Mouse (Mus musculus) kidney, embryonic 14.5 days (tissue): ENCODE results near the gene Cdk20. TPM values are rescaled to one million over a fixed set of nuclear protein-coding genes. Genes with fewer than 3 reads are reported as not detected.
"Not testable (repeated sequence)": the region's sequence is repeated elsewhere in the genome, so short reads cannot be mapped to it uniquely, and the experiment has no call there.

Experiments
- ATAC-seq: fragments of 200-750 bp; cut with Nextera tagmentation; 2 replicates; pipeline ENCODE4 v1.8.0; 2017; ENCODE audit warnings: moderate number of reproducible peaks, mild to moderate bottlenecking, moderate TSS enrichment, moderate library complexity; ENCODE audit not compliant: low FRiP score, low TSS enrichment
- H3K27ac ChIP-seq: fragments of 300-500 bp; sonication (generic); 2 replicates; pipeline ENCODE4 v1.5.1; 2014; ENCODE audit warnings: low read depth, mild to moderate bottlenecking, low read length, moderate library complexity, mixed read lengths
- H3K27me3 ChIP-seq: fragments of 300-500 bp; sonication (generic); 2 replicates; pipeline ENCODE4 v1.6.1; 2014; ENCODE audit warnings: mild to moderate bottlenecking, low read length; ENCODE audit not compliant: control insufficient read depth, insufficient read depth
- H3K36me3 ChIP-seq: fragments of 300-500 bp; sonication (generic); 2 replicates; pipeline ENCODE4 v1.6.1; 2014; ENCODE audit warnings: low read length, mixed read lengths; ENCODE audit not compliant: control insufficient read depth, insufficient read depth
- H3K4me1 ChIP-seq: fragments of 300-500 bp; sonication (generic); 2 replicates; pipeline ENCODE4 v1.6.1; 2014; ENCODE audit warnings: low read length, mixed read lengths; ENCODE audit not compliant: control insufficient read depth, insufficient read depth
- H3K4me2 ChIP-seq: fragments of 300-500 bp; sonication (generic); replicated peaks from 2 replicates; pipeline ENCODE4 v1.6.1; 2014; ENCODE audit warnings: low read depth, mild to moderate bottlenecking, low read length
- H3K4me3 ChIP-seq: fragments of 300-500 bp; sonication (generic); 2 replicates; pipeline ENCODE4 v1.5.1; 2014; ENCODE audit warnings: mild to moderate bottlenecking, low read length
- H3K9ac ChIP-seq: fragments of 300-500 bp; sonication (generic); 2 replicates; pipeline ENCODE4 v1.6.1; 2014; ENCODE audit warnings: low read depth, mild to moderate bottlenecking, low read length, moderate library complexity
- H3K9me3 ChIP-seq: fragments of 300-500 bp; sonication (generic); 2 replicates; pipeline ENCODE4 v1.6.1; 2016; ENCODE audit warnings: low read length; ENCODE audit not compliant: control insufficient read depth
- WGBS: fragments of 180-500 bp; shearing (Covaris S2); extraction: QIAGEN DNeasy Blood & Tissue Kit; methylation state at CpG from one replicate; pipeline ENCODE4 v1.1.7; 2014; 5-methylcytosine and 5-hydroxymethylcytosine counted together
- polyA plus RNA-seq: library from polyadenylated mRNA; unstranded; fragments of >200 nt; fragmentation: Nextera tagmentation; extraction: Ambion mirVana; gene quantifications from 2 replicates; pipeline ENCODE4 v1.2.1, GENCODE M21; 2014

Cdk20 gene
- polyA plus RNA-seq, 1 experiment from 2014 or later, result 10.5 TPM

DNA sequence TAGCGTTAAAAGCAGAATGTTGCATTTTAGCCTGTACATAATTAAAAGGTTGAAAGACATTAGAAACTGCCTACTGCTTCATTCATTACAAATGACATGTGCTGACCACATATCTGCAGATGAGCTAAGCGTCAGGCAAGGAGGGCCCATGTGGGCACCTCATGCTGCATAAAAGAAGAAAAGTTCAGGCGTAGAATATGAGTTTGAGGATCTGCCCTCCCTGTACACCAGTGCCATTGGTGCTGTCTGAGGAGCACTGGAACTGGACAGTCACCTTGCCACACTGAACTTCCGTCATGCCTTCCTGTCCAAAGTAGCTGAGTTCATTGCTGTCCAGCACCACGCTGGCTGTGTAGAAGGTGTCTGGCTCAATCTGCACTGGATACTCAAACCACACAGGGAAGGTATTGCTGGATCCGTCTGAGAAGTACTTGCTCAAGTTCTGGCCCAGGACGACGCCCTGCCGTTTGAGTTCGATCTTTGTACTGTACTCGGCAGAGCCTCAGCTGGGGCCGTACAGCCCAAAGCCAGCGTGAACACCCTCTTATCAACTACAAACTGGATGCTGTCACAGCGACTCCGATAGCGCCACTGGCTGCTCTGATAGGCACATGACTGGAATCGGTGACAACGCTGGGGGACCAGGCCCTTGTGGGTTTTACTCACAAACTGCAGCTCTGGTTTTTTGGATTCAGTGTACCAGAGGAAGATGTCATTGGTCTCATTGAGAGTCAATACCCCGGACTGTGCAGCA is 25.3 kb downstream of the Cdk20 start:
- not testable (repeated sequence) for H3K9ac ChIP-seq, H3K4me2 ChIP-seq, H3K36me3 ChIP-seq, H3K27ac ChIP-seq, ATAC-seq, H3K4me1 ChIP-seq, H3K27me3 ChIP-seq, H3K4me3 ChIP-seq, H3K9me3 ChIP-seq
- WGBS, result 93% methylated on average over 19 of the region's 19 CpGs

DNA sequence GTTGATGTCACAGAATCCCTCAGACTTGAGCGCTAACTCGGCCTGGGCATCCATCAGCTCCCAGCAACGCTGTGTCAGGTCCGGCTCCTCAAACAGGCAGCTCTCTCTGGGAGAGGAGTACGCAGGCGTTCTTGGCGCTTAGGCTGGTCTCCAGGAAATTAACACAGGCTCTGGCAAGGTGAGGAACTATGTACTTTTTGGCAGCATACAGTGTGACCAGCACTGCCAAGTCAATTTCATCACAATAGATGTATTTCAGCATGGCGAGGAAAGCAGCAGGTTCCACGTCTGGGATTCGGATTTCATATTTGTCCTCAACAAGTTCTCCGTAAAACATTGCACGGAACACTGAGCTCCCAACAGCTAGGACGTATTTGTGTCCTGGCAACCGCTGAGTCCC is 26.1 kb downstream of the Cdk20 start:
- H3K9ac ChIP-seq, result no peak overlapping the region
- no peak overlapping the region for H3K4me3 ChIP-seq
- H3K9me3 ChIP-seq, result no peaks in the 10 kb centered on the region
- ATAC-seq, result no peak
- no peaks in the 10 kb centered on the region for H3K27me3 ChIP-seq
- 91% methylated on average over 14 of the region's 14 CpGs for WGBS
- H3K4me1 ChIP-seq, result no peaks in the 10 kb centered on the region
- no peaks in the 10 kb centered on the region for H3K36me3 ChIP-seq
- H3K27ac ChIP-seq, result no peak overlapping the region
- H3K4me2 ChIP-seq, result no peak overlapping the region

- Histone ChIP-seq H3K4me3 (no peak overlapping the region), H3K9me3 (no peaks in the 10 kb centered on the region), H3K36me3 (no peaks in the 10 kb centered on the region), H3K27ac (no peak overlapping the region), H3K4me1 (no peaks in the 10 kb centered on the region), H3K27me3 (no peaks in the 10 kb centered on the region), H3K4me2 (no peak overlapping the region), H3K9ac (no peak overlapping the region)
- 93% methylated on average over 2 of the region's 2 CpGs for WGBS
- ATAC-seq, result no peak
Measured at GRCm38 (mm10) chr13:64462581-64462980, 30.5 kb downstream of the Cdk20 start.

GRCm38 (mm10) chr13:64465166-64465565 is 33.1 kb downstream of the Cdk20 start:
- H3K27me3 ChIP-seq, result no peaks in the 10 kb centered on the region
- H3K9me3 ChIP-seq, result no peaks in the 10 kb centered on the region
- no peak overlapping the region for H3K9ac ChIP-seq
- H3K4me2 ChIP-seq, result no peak overlapping the region
- WGBS, result 79% methylated on average over 9 of the region's 9 CpGs
- ATAC-seq, result no peak
- no peak overlapping the region for H3K4me3 ChIP-seq
- no peaks in the 10 kb centered on the region for H3K36me3 ChIP-seq
- H3K4me1 ChIP-seq, result no peaks in the 10 kb centered on the region
- no peak overlapping the region for H3K27ac ChIP-seq

DNA sequence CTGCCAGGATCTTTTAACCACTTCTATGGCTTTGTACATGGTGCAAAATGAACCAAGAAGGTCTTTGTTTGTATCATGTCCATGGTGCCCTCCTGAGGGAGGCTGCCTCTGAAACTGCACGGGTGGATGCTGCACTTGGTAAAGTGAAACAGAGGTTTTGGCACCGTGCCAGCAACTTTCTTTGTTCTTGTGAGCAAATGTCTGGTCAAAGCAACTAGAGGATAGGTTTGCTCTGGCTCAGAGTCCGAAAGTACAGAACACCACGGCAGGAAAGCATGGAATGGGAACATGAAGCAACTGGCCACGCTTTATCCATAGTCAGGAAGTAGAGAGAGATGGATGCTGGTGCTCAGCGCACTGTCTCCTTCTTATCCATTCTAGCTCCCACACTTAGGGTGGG is 35.8 kb downstream of the Cdk20 start:
- Histone ChIP-seq H3K36me3 (no peaks in the 10 kb centered on the region), H3K4me1 (no peaks in the 10 kb centered on the region), H3K9me3 (no peaks in the 10 kb centered on the region), H3K4me3 (no peak overlapping the region), H3K27ac (no peak overlapping the region), H3K4me2 (no peak overlapping the region), H3K9ac (no peak overlapping the region), H3K27me3 (no peaks in the 10 kb centered on the region)
- ATAC-seq, result no peak
- WGBS, result 71% methylated on average over 6 of the region's 6 CpGs

GRCm38 (mm10) chr13:64477968-64478367 is 45.9 kb downstream of the Cdk20 start:
- Histone ChIP-seq H3K9ac (no peak overlapping the region), H3K4me1 (no peaks in the 10 kb centered on the region), H3K9me3 (no peaks in the 10 kb centered on the region), H3K4me3 (no peak overlapping the region), H3K27ac (no peak overlapping the region), H3K4me2 (no peak overlapping the region), H3K27me3 (no peaks in the 10 kb centered on the region), H3K36me3 (no peaks in the 10 kb centered on the region)
- WGBS, result 65% methylated on average over 4 of the region's 4 CpGs
- ATAC-seq, result peak; percentile 57; the same call in 1 of the 2 replicates

GRCm38 (mm10) chr13:64479960-64480359 is 47.8 kb downstream of the Cdk20 start:
- Histone ChIP-seq H3K9ac (no peak overlapping the region), H3K36me3 (no peaks in the 10 kb centered on the region), H3K27me3 (no peaks in the 10 kb centered on the region), H3K4me3 (no peak overlapping the region), H3K4me2 (no peak overlapping the region), H3K27ac (no peak overlapping the region), H3K4me1 (no peaks in the 10 kb centered on the region), H3K9me3 (no peaks in the 10 kb centered on the region)
- no peak for ATAC-seq
- WGBS, result 66% methylated on average over 3 of the region's 3 CpGs

GRCm38 (mm10) chr13:64489886-64490285 is 57.8 kb downstream of the Cdk20 start:
- Histone ChIP-seq H3K9ac (no peak overlapping the region), H3K27me3 (no peaks in the 10 kb centered on the region), H3K4me2 (no peak overlapping the region), H3K9me3 (no peaks in the 10 kb centered on the region), H3K36me3 (no peaks in the 10 kb centered on the region), H3K4me3 (no peak overlapping the region), H3K4me1 (no peaks in the 10 kb centered on the region), H3K27ac (no peak overlapping the region)
- WGBS, result 78% methylated on average over 6 of the region's 6 CpGs
- no peak for ATAC-seq
